Mouse (Mus musculus): ENCODE data around the gene Ctdnep1. TPM values are rescaled to one million over a fixed set of nuclear protein-coding genes. Genes with fewer than 3 reads are reported as not detected.
"Not testable (repeated sequence)": the region's sequence is repeated elsewhere in the genome, so short reads cannot be mapped to it uniquely, and the experiment has no call there.

Gene Ctdnep1
- polyA plus RNA-seq, 1 experiment, result 171 TPM

- H3K4me1 ChIP-seq (ENCODE audit: control insufficient read depth, insufficient read depth, low read length), result no peaks in the 10 kb centered on the region
- TF ChIP-seq CTCF (IDR thresholded peaks at IDR 0.05; ENCODE audit: borderline replicate concordance, insufficient read depth, low read length) (no peak), POLR2A (IDR thresholded peaks at IDR 0.05; ENCODE audit: low read depth, low read length) (peak; percentile 52; the same call in 1 of the 2 replicates)
- H3K27ac ChIP-seq (ENCODE audit: insufficient read depth, low read length), result no peak within 1 kb of the TSS
- H3K4me3 ChIP-seq (ENCODE audit: insufficient read depth, low read length), result peak within 1 kb of the TSS; percentile 50
Observed at GRCm38 (mm10) chr11:69948066-69948762, 32.7 kb upstream of the Ctdnep1 start, which contains the start of gene Slc2a4. Gene Slc2a4, minus strand, starts transcription at chr11:69948188.

- Histone ChIP-seq H3K4me1 (ENCODE audit: control insufficient read depth, insufficient read depth, low read length) (no peaks in the 10 kb centered on the region), H3K27ac (ENCODE audit: insufficient read depth, low read length) (no peak overlapping the region), H3K4me3 (ENCODE audit: insufficient read depth, low read length) (peak overlapping the region; percentile 23)
- TF ChIP-seq CTCF (IDR thresholded peaks at IDR 0.05; ENCODE audit: borderline replicate concordance, insufficient read depth, low read length) (peak; percentile 63; the same call in 1 of the 2 replicates), POLR2A (IDR thresholded peaks at IDR 0.05; ENCODE audit: low read depth, low read length) (no peak)
Observed at GRCm38 (mm10) chr11:69948763-69949150, 32.2 kb upstream of the Ctdnep1 start.

- no peak overlapping the region for H3K4me3 ChIP-seq (ENCODE audit: insufficient read depth, low read length)
- TF ChIP-seq POLR2A (IDR thresholded peaks at IDR 0.05; ENCODE audit: low read depth, low read length), result no peak
- no peak for TF ChIP-seq CTCF (IDR thresholded peaks at IDR 0.05; ENCODE audit: borderline replicate concordance, insufficient read depth, low read length)
- no peaks in the 10 kb centered on the region for H3K4me1 ChIP-seq (ENCODE audit: control insufficient read depth, insufficient read depth, low read length)
- H3K27ac ChIP-seq (ENCODE audit: insufficient read depth, low read length), result no peak overlapping the region
Observed at GRCm38 (mm10) chr11:69950807-69951459, 30.0 kb upstream of the Ctdnep1 start.

GRCm38 (mm10) chr11:69952274-69952673 is 28.7 kb upstream of the Ctdnep1 start:
- Histone ChIP-seq H3K4me3 (ENCODE audit: insufficient read depth, low read length) (no peak overlapping the region), H3K4me1 (ENCODE audit: control insufficient read depth, insufficient read depth, low read length) (no peaks in the 10 kb centered on the region), H3K27ac (ENCODE audit: insufficient read depth, low read length) (no peak overlapping the region)
- TF ChIP-seq CTCF (IDR thresholded peaks at IDR 0.05; ENCODE audit: borderline replicate concordance, insufficient read depth, low read length), result no peak
- no peak for TF ChIP-seq POLR2A (IDR thresholded peaks at IDR 0.05; ENCODE audit: low read depth, low read length)

GRCm38 (mm10) chr11:69953267-69953915 is 27.6 kb upstream of the Ctdnep1 start:
- no peak overlapping the region for H3K4me3 ChIP-seq (ENCODE audit: insufficient read depth, low read length)
- no peaks in the 10 kb centered on the region for H3K4me1 ChIP-seq (ENCODE audit: control insufficient read depth, insufficient read depth, low read length)
- no peak overlapping the region for H3K27ac ChIP-seq (ENCODE audit: insufficient read depth, low read length)
- no peak for TF ChIP-seq POLR2A (IDR thresholded peaks at IDR 0.05; ENCODE audit: low read depth, low read length)
- TF ChIP-seq CTCF (IDR thresholded peaks at IDR 0.05; ENCODE audit: borderline replicate concordance, insufficient read depth, low read length), result no peak

GRCm38 (mm10) chr11:69955618-69956017 is 25.3 kb upstream of the Ctdnep1 start:
- not testable (repeated sequence) for H3K4me3 ChIP-seq (ENCODE audit: insufficient read depth, low read length); H3K4me1 ChIP-seq (ENCODE audit: control insufficient read depth, insufficient read depth, low read length); H3K27ac ChIP-seq (ENCODE audit: insufficient read depth, low read length)

- H3K27ac ChIP-seq (ENCODE audit: insufficient read depth, low read length), result no peak overlapping the region
- no peaks in the 10 kb centered on the region for H3K4me1 ChIP-seq (ENCODE audit: control insufficient read depth, insufficient read depth, low read length)
- H3K4me3 ChIP-seq (ENCODE audit: insufficient read depth, low read length), result no peak overlapping the region
- TF ChIP-seq POLR2A (IDR thresholded peaks at IDR 0.05; ENCODE audit: low read depth, low read length) (no peak), CTCF (IDR thresholded peaks at IDR 0.05; ENCODE audit: borderline replicate concordance, insufficient read depth, low read length) (no peak)
Observed at GRCm38 (mm10) chr11:69956218-69956617, 24.7 kb upstream of the Ctdnep1 start.

GRCm38 (mm10) chr11:69960616-69961015 is 20.3 kb upstream of the Ctdnep1 start:
- Histone ChIP-seq H3K27ac (ENCODE audit: insufficient read depth, low read length) (no peak overlapping the region), H3K4me1 (ENCODE audit: control insufficient read depth, insufficient read depth, low read length) (no peaks in the 10 kb centered on the region)
- TF ChIP-seq CTCF (IDR thresholded peaks at IDR 0.05; ENCODE audit: borderline replicate concordance, insufficient read depth, low read length), result 0 out of 2 replicates have a peak, but pooled peaks have one; percentile 11
- TF ChIP-seq POLR2A (IDR thresholded peaks at IDR 0.05; ENCODE audit: low read depth, low read length), result no peak

GRCm38 (mm10) chr11:69961841-69962240 is 19.1 kb upstream of the Ctdnep1 start:
- Histone ChIP-seq H3K27ac (ENCODE audit: insufficient read depth, low read length) (no peak overlapping the region), H3K4me1 (ENCODE audit: control insufficient read depth, insufficient read depth, low read length) (no peaks in the 10 kb centered on the region), H3K4me3 (ENCODE audit: insufficient read depth, low read length) (no peak overlapping the region)
- TF ChIP-seq POLR2A (IDR thresholded peaks at IDR 0.05; ENCODE audit: low read depth, low read length) (no peak), CTCF (IDR thresholded peaks at IDR 0.05; ENCODE audit: borderline replicate concordance, insufficient read depth, low read length) (no peak)

More at GRCm38 (mm10) chr11:69960616-69961015, 20.3 kb upstream of the Ctdnep1 start:
- H3K4me3 ChIP-seq (ENCODE audit: insufficient read depth, low read length), result no peak overlapping the region
